Mouse (Mus musculus) stomach, embryonic 14.5 days (tissue): ENCODE results near the gene Sypl. TPM values are rescaled to one million over a fixed set of nuclear protein-coding genes. Genes with fewer than 3 reads are reported as not detected.

ENCODE experiments used
- ATAC-seq: fragments of 200-750 bp; cut with Nextera tagmentation; 2 replicates; pipeline ENCODE4 v1.8.0; 2017; ENCODE audit warnings: low read depth, moderate TSS enrichment; ENCODE audit not compliant: insufficient number of reproducible peaks, insufficient read depth, low FRiP score
- H3K27ac ChIP-seq: fragments of 300-500 bp; sonication (generic); 2 replicates; pipeline ENCODE4 v1.5.1; 2014; ENCODE audit warnings: mild to moderate bottlenecking, low read length, moderate library complexity, mixed read lengths
- H3K27me3 ChIP-seq: fragments of 300-500 bp; sonication (generic); 2 replicates; pipeline ENCODE4 v1.6.1; 2014; ENCODE audit warnings: low read length, control low read depth, mixed read lengths; ENCODE audit not compliant: control insufficient read depth, insufficient read depth
- H3K36me3 ChIP-seq: fragments of 300-500 bp; sonication (generic); 2 replicates; pipeline ENCODE4 v1.6.1; 2014; ENCODE audit warnings: mild to moderate bottlenecking, control low read depth, low read length, moderate library complexity, mixed read lengths; ENCODE audit not compliant: control insufficient read depth, insufficient read depth
- H3K4me1 ChIP-seq: fragments of 300-500 bp; sonication (generic); 2 replicates; pipeline ENCODE4 v1.6.1; 2014; ENCODE audit warnings: low read length, control low read depth, mixed read lengths; ENCODE audit not compliant: control insufficient read depth, insufficient read depth
- H3K4me2 ChIP-seq: fragments of 300-500 bp; sonication (generic); replicated peaks from 2 replicates; pipeline ENCODE4 v1.6.1; 2014; ENCODE audit warnings: low read depth, low read length, control low read depth
- H3K4me3 ChIP-seq: fragments of 300-500 bp; sonication (generic); 2 replicates; pipeline ENCODE4 v1.5.1; 2014; ENCODE audit warnings: low read depth, low read length, control low read depth
- H3K9ac ChIP-seq: fragments of 300-500 bp; sonication (generic); replicated peaks from 2 replicates; pipeline ENCODE4 v1.6.1; 2014; ENCODE audit warnings: low read depth, mild to moderate bottlenecking, control low read depth, low read length, moderate library complexity, mixed read lengths
- H3K9me3 ChIP-seq: fragments of 300-500 bp; sonication (generic); 2 replicates; pipeline ENCODE4 v1.6.1; 2016; ENCODE audit warnings: low read depth, low read length, control low read depth; ENCODE audit not compliant: control insufficient read depth
- WGBS: fragments of 180-500 bp; shearing (Covaris S2); extraction: QIAGEN DNeasy Blood & Tissue Kit; methylation state at CpG from one replicate; pipeline ENCODE4 v1.1.7; 2014; 5-methylcytosine and 5-hydroxymethylcytosine counted together
- polyA plus RNA-seq: library from polyadenylated mRNA; unstranded; fragments of >200 nt; fragmentation: Nextera tagmentation; extraction: Ambion mirVana; gene quantifications from 2 replicates; pipeline ENCODE4 v1.2.1, GENCODE M21; 2014

The Sypl gene
- polyA plus RNA-seq, 1 experiment from 2014 or later, result 137 TPM

DNA sequence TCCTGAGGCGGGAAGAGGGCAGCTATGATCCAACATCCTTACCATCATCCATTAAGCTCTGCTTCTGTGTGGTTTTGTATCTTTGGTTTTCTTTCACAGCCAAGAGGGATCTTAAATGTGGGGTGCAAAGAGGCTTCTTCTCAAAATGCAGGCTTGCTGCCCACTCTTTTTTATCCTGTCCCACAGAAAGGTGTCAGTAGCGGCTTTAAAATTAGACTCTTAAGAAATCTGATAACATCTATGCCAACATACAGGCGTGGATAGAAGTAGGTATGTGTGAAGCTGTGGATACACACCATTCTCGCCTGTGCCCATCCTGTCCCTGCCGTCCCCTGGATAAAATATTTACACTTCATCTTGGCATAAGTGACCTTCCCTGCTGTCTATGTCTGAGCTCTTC, 34.2 kb upstream of the Sypl start:
- WGBS, result 79% methylated on average over 5 of the region's 5 CpGs
- Histone ChIP-seq H3K4me2 (no peak overlapping the region), H3K36me3 (no peaks in the 10 kb centered on the region), H3K27ac (no peak overlapping the region), H3K9ac (no peak overlapping the region), H3K4me1 (no peaks in the 10 kb centered on the region), H3K4me3 (no peak overlapping the region), H3K27me3 (no peaks in the 10 kb centered on the region), H3K9me3 (no peaks in the 10 kb centered on the region)
- ATAC-seq, result no peak

GRCm38 (mm10) chr12:32920185-32920788, 33.4 kb upstream of the Sypl start:
- H3K9me3 ChIP-seq, result no peaks in the 10 kb centered on the region
- no peak overlapping the region for H3K4me2 ChIP-seq
- no peak for ATAC-seq
- H3K4me3 ChIP-seq, result no peak overlapping the region
- no peaks in the 10 kb centered on the region for H3K36me3 ChIP-seq
- WGBS, result 66% methylated on average over 8 of the region's 8 CpGs
- H3K4me1 ChIP-seq, result no peaks in the 10 kb centered on the region
- no peaks in the 10 kb centered on the region for H3K27me3 ChIP-seq
- no peak overlapping the region for H3K9ac ChIP-seq
- H3K27ac ChIP-seq, result no peak overlapping the region

GRCm38 (mm10) chr12:32921071-32921470, 32.6 kb upstream of the Sypl start:
- ATAC-seq, result no peak
- Histone ChIP-seq H3K27me3 (no peaks in the 10 kb centered on the region), H3K36me3 (no peaks in the 10 kb centered on the region), H3K4me1 (no peaks in the 10 kb centered on the region), H3K9me3 (no peaks in the 10 kb centered on the region), H3K9ac (no peak overlapping the region), H3K27ac (no peak overlapping the region), H3K4me2 (no peak overlapping the region), H3K4me3 (no peak overlapping the region)
- WGBS, result 82% methylated on average over 4 of the region's 4 CpGs

DNA sequence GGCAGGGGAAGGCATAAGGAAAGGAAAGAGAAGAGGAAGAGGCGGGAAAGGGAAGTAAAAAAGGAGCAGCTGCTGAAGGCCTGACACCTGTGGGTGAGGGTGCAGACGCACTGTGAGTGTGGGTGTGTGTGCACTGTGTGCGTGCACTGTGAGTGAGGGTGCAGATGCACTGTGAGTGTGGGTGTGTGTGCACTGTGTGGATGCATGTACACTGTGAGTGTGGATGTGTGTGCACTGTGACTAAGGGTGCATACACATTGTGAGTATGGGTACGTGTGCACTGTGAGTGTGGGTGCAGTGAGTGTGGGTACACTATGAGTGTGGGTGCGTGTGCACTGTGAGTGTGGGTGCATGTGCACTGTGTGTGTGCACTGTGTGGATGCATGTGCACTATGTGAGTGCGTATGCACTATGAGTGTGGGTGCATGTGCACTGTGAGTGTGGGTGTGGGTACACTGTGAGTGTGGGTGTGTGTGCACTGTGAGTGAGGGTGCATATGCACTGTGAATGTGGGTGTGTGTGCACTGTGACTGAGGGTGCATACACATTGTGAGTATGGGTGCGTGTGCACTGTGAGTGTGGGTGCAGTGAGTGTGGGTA, 32.1 kb upstream of the Sypl start:
- whole genome bisulfite sequencing, result 93% methylated on average over 7 of the region's 7 CpGs
- ATAC-seq, result no peak
- no peak overlapping the region for H3K4me2 ChIP-seq
- no peaks in the 10 kb centered on the region for H3K4me1 ChIP-seq
- no peaks in the 10 kb centered on the region for H3K27me3 ChIP-seq
- H3K36me3 ChIP-seq, result no peaks in the 10 kb centered on the region
- no peaks in the 10 kb centered on the region for H3K9me3 ChIP-seq
- H3K9ac ChIP-seq, result no peak overlapping the region
- H3K4me3 ChIP-seq, result no peak overlapping the region
- no peak overlapping the region for H3K27ac ChIP-seq

GRCm38 (mm10) chr12:32924245-32924644, 29.4 kb upstream of the Sypl start:
- 38% methylated on average over 3 of the region's 3 CpGs for WGBS
- Histone ChIP-seq H3K9me3 (no peaks in the 10 kb centered on the region), H3K36me3 (no peaks in the 10 kb centered on the region), H3K4me3 (no peak overlapping the region), H3K4me1 (no peaks in the 10 kb centered on the region), H3K27ac (no peak overlapping the region), H3K27me3 (no peaks in the 10 kb centered on the region), H3K9ac (no peak overlapping the region), H3K4me2 (no peak overlapping the region)
- ATAC-seq, result no peak

GRCm38 (mm10) chr12:32926331-32927172, 27.1 kb upstream of the Sypl start:
- Histone ChIP-seq H3K4me1 (no peaks in the 10 kb centered on the region), H3K4me3 (no peak overlapping the region), H3K36me3 (no peaks in the 10 kb centered on the region), H3K27ac (no peak overlapping the region; the same call in 1 of the 2 replicates), H3K27me3 (no peaks in the 10 kb centered on the region), H3K9ac (no peak overlapping the region), H3K4me2 (no peak overlapping the region), H3K9me3 (no peaks in the 10 kb centered on the region)
- 57% methylated on average over 18 of the region's 18 CpGs for WGBS
- ATAC-seq, result peak; percentile 29; the same call in 1 of the 2 replicates

DNA sequence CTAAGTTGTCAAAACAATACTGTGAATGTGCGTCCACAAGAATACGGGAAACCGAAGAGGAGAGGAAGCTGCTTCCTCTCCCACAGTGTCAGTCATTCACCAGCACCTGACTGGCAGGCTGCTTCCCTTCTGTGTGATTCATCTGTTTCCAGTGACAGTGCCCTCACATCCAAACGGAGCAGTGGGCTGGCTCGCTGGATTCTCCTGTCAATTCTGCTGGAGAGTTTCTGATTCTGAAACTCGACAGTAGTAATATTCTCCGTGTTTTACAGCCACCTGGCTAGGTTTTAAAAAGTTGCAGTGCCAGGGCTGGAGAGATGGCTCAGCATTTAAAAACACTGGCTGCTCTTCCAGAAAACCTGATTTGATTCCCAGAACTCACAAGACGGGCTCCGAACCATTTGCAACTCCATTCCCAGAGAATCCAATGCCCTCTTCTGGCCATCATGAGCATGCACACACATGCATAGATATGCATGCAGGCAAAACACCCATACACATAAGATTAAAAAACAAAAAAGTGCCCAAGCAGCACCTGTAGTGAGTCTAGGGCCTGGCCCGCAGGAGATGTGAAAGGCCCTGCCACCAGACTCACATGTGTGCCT, 26.4 kb upstream of the Sypl start:
- H3K9ac ChIP-seq, result no peak overlapping the region
- no peak for ATAC-seq
- H3K4me3 ChIP-seq, result no peak overlapping the region
- no peaks in the 10 kb centered on the region for H3K36me3 ChIP-seq
- 85% methylated on average over 10 of the region's 10 CpGs for WGBS
- H3K27me3 ChIP-seq, result no peaks in the 10 kb centered on the region
- no peaks in the 10 kb centered on the region for H3K4me1 ChIP-seq
- no peak overlapping the region for H3K4me2 ChIP-seq
- H3K27ac ChIP-seq, result no peak overlapping the region
- no peaks in the 10 kb centered on the region for H3K9me3 ChIP-seq

DNA sequence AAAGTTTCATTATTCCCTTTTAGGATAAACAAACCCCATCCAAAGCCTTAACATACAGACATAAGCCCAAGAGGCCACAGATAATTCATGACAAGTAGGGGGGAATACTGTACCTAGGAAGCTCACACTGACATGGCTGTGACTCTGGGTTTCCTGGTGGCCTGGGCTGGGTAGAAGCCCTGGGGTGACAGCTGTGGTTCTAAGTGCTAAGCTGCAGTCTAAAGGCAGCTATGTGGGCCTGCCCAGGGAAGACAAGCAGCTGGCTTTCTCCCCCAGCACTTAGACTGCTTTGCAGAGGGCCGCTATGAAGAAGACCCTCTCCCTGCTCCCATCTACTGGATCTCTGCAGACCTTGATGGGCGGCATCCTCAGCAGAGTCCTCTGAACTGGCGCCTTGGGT, 25.5 kb upstream of the Sypl start:
- no peaks in the 10 kb centered on the region for H3K9me3 ChIP-seq
- no peak overlapping the region for H3K27ac ChIP-seq
- H3K36me3 ChIP-seq, result no peaks in the 10 kb centered on the region
- H3K4me2 ChIP-seq, result no peak overlapping the region
- WGBS, result 58% methylated on average over 3 of the region's 3 CpGs
- H3K27me3 ChIP-seq, result no peaks in the 10 kb centered on the region
- H3K4me1 ChIP-seq, result no peaks in the 10 kb centered on the region
- no peak overlapping the region for H3K9ac ChIP-seq
- no peak overlapping the region for H3K4me3 ChIP-seq
- ATAC-seq, result no peak
